Mouse (Mus musculus) liver, adult 2 months (tissue): ENCODE data around the gene Fut8. TPM values are rescaled to one million over a fixed set of nuclear protein-coding genes. Genes with fewer than 3 reads are reported as not detected.

Source experiments
- DNase-seq: peaks from one replicate; pipeline ENCODE4 v3.0.0-alpha.2; 2011; ENCODE audit warnings: low read depth, low spot score; ENCODE audit errors: extremely low read depth
- H3K27ac ChIP-seq: fragments of 200-500 bp; replicated peaks from 2 replicates; pipeline ENCODE4 v1.5.1; 2012; ENCODE audit warnings: low read depth, mild to moderate bottlenecking, control low read depth, inconsistent platforms, low read length; ENCODE audit not compliant: insufficient read depth
- H3K27me3 ChIP-seq: fragments of 200-500 bp; 2 replicates; pipeline ENCODE4 v1.6.1; 2012; ENCODE audit warnings: mild to moderate bottlenecking, moderate library complexity, low read length, inconsistent platforms; ENCODE audit not compliant: control insufficient read depth, insufficient read depth
- H3K36me3 ChIP-seq: fragments of 200-500 bp; 2 replicates; pipeline ENCODE4 v1.6.1; 2012; ENCODE audit warnings: low read length, inconsistent platforms; ENCODE audit not compliant: control insufficient read depth, insufficient read depth
- H3K4me1 ChIP-seq: fragments of 200-500 bp; 2 replicates; pipeline ENCODE4 v1.6.1; 2011; ENCODE audit warnings: low read length; ENCODE audit not compliant: control insufficient read depth, insufficient read depth
- H3K4me3 ChIP-seq: fragments of 200-500 bp; 2 replicates; pipeline ENCODE4 v1.5.1; 2011; ENCODE audit warnings: low read depth, mild to moderate bottlenecking, control low read depth, low read length, moderate library complexity; ENCODE audit not compliant: insufficient read depth
- H3K79me2 ChIP-seq: fragments of 200-500 bp; 2 replicates; pipeline ENCODE4 v1.6.1; 2012; ENCODE audit warnings: inconsistent platforms, mild to moderate bottlenecking, low read length, moderate library complexity; ENCODE audit not compliant: control insufficient read depth, insufficient read depth
- H3K9ac ChIP-seq: fragments of 200-500 bp; 2 replicates; pipeline ENCODE4 v1.6.1; 2012; ENCODE audit warnings: low read depth, mild to moderate bottlenecking, control low read depth, inconsistent platforms, low read length
- CTCF ChIP-seq: fragments of 200-500 bp; IDR thresholded peaks from 2 replicates; pipeline ENCODE4 v1.5.1; 2011; ENCODE audit warnings: low read depth, low read length, control low read depth
- POLR2A ChIP-seq: fragments of 200-500 bp; IDR thresholded peaks from 2 replicates; pipeline ENCODE4 v1.6.1; 2011; ENCODE audit warnings: low read length, control low read depth; ENCODE audit not compliant: insufficient read depth; ENCODE audit errors: extremely low read depth
- WGBS: fragments of 180-500 bp; shearing (Covaris S2); methylation state at CpG from one replicate; pipeline ENCODE4 v1.1.7; 2018; 5-methylcytosine and 5-hydroxymethylcytosine counted together
- polyA plus RNA-seq: library from polyadenylated mRNA; depleted of rRNA; stranded (reverse); fragments of >200 nt; gene quantifications from 2 replicates; pipeline ENCODE4 v1.2.3, GENCODE M21; 2012; rRNA removed
- total RNA-seq: library from RNA; depleted of rRNA; stranded (reverse); fragments of >200 nt; gene quantifications from 2 replicates; pipeline ENCODE4 v1.2.3, GENCODE M21; 2014; rRNA removed

Fut8 gene
- 6.5 and 8.0 TPM in 2 replicates for total RNA-seq
- polyA plus RNA-seq, result 1.2 and 1.6 TPM in 2 replicates

- Histone ChIP-seq H3K9ac (peak within 1 kb of the TSS; percentile 85), H3K79me2 (no peaks in the 10 kb centered on the region), H3K4me1 (0 out of 2 replicates have a peak, but pooled peaks cover 3% of the 10 kb centered on the region), H3K27me3 (no peaks in the 10 kb centered on the region), H3K36me3 (no peaks in the 10 kb centered on the region), H3K4me3 (peak within 1 kb of the TSS; percentile 97), H3K27ac (peak within 1 kb of the TSS; percentile 57)
- peak; percentile 74 for DNase-seq
- under 1% methylated on average over 46 of the region's 46 CpGs for WGBS
- no peak for TF ChIP-seq CTCF
- no peak for TF ChIP-seq POLR2A
These were observed at the start of gene Fut8 for GRCm38 (mm10) chr12:77237950-77238530. Gene Fut8, plus strand, starts transcription at chr12:77238125.

- no peak for TF ChIP-seq POLR2A
- no peak for TF ChIP-seq CTCF
- whole genome bisulfite sequencing, result 74% methylated on average over 4 of the region's 4 CpGs
These were observed 48.8 kb upstream of the Fut8 start for GRCm38 (mm10) chr12:77189161-77189560.

GRCm38 (mm10) chr12:77189933-77190446 is 47.9 kb upstream of the Fut8 start:
- no peak for DNase-seq
- Histone ChIP-seq H3K4me1 (no peaks in the 10 kb centered on the region), H3K79me2 (no peaks in the 10 kb centered on the region), H3K27me3 (no peaks in the 10 kb centered on the region), H3K9ac (no peak overlapping the region), H3K4me3 (no peak overlapping the region), H3K36me3 (no peaks in the 10 kb centered on the region), H3K27ac (no peak overlapping the region)
- WGBS, result 96% methylated on average over 3 of the region's 3 CpGs
- no peak for TF ChIP-seq CTCF
- TF ChIP-seq POLR2A, result no peak

More at GRCm38 (mm10) chr12:77189161-77189560, 48.8 kb upstream of the Fut8 start:
- no peaks in the 10 kb centered on the region for H3K79me2 ChIP-seq
- H3K4me1 ChIP-seq, result no peaks in the 10 kb centered on the region
- H3K36me3 ChIP-seq, result no peaks in the 10 kb centered on the region
- H3K27me3 ChIP-seq, result no peaks in the 10 kb centered on the region
- H3K4me3 ChIP-seq, result no peak overlapping the region
- DNase-seq, result no peak
- no peak overlapping the region for H3K9ac ChIP-seq
- no peak overlapping the region for H3K27ac ChIP-seq

- Histone ChIP-seq H3K36me3 (no peaks in the 10 kb centered on the region), H3K27ac (no peak overlapping the region), H3K4me1 (no peaks in the 10 kb centered on the region), H3K79me2 (no peaks in the 10 kb centered on the region), H3K4me3 (no peak overlapping the region), H3K9ac (no peak overlapping the region), H3K27me3 (no peaks in the 10 kb centered on the region)
- no peak for DNase-seq
- 87% methylated on average over 9 of the region's 9 CpGs for WGBS
- no peak for TF ChIP-seq POLR2A
These were observed 46.2 kb upstream of the Fut8 start for GRCm38 (mm10) chr12:77191478-77192271.

- H3K79me2 ChIP-seq, result no peaks in the 10 kb centered on the region
- no peak for DNase-seq
- H3K27ac ChIP-seq, result no peak overlapping the region
- H3K9ac ChIP-seq, result no peak overlapping the region
- H3K4me3 ChIP-seq, result no peak overlapping the region
- 87% methylated on average over 3 of the region's 3 CpGs for WGBS
- TF ChIP-seq POLR2A, result no peak
- TF ChIP-seq CTCF, result no peak
- H3K36me3 ChIP-seq, result no peaks in the 10 kb centered on the region
- H3K27me3 ChIP-seq, result no peaks in the 10 kb centered on the region
- peaks cover 2% of the 10 kb centered on the region; the same call in 1 of the 2 replicates for H3K4me1 ChIP-seq
These were observed 45.2 kb upstream of the Fut8 start for GRCm38 (mm10) chr12:77192714-77193113.
